Mouse (Mus musculus): ENCODE measurements at regions not wholly inside any gene's neighbourhood (a gene's known extent, or its start where the extent isn't known, plus 50 kb on each side); places are given as distances from the start of the nearest gene placed in this dataset.

GRCm38 (mm10) chr12:65513070-65513469 lies 287.8 kb downstream of the Wdr20rt start:
- no peak overlapping the region for H3K27ac ChIP-seq (replicated peaks in 1 of 2; ENCODE audit: control insufficient read depth in 1 of 2, insufficient read depth in 1 of 2, low read depth in 2 of 2, low read length in 2 of 2)
- no peaks in the 10 kb centered on the region for H3K9me3 ChIP-seq (ENCODE audit: control insufficient read depth, low read length)
- no peak overlapping the region for H3K4me2 ChIP-seq (ENCODE audit: low read length)
- no peaks in the 10 kb centered on the region for H3K36me3 ChIP-seq (ENCODE audit: control insufficient read depth, insufficient read depth, low read length)
- no peak for ATAC-seq (ENCODE audit: insufficient number of reproducible peaks, insufficient read depth, low FRiP score, low read depth)
- H3K4me3 ChIP-seq (ENCODE audit: control insufficient read depth in 1 of 2, insufficient read depth in 1 of 2, low read depth in 1 of 2, low read length in 2 of 2): no peak overlapping the region
- H3K4me1 ChIP-seq (ENCODE audit: control insufficient read depth in 2 of 2, insufficient read depth in 2 of 2, low read length in 2 of 2): no peaks in the 10 kb centered on the region
- H3K9ac ChIP-seq (ENCODE audit: low read length): no peak overlapping the region
- H3K27me3 ChIP-seq (ENCODE audit: control insufficient read depth, insufficient read depth, low read length): no peaks in the 10 kb centered on the region
- 81% methylated on average over 1 of the region's 1 CpGs for whole genome bisulfite sequencing

GRCm38 (mm10) chr12:65534142-65534690 lies 308.9 kb downstream of the Wdr20rt start:
- H3K4me1 ChIP-seq (ENCODE audit: control insufficient read depth in 2 of 2, insufficient read depth in 2 of 2, low read length in 2 of 2): no peaks in the 10 kb centered on the region
- no peak overlapping the region for H3K27ac ChIP-seq (replicated peaks in 1 of 2; ENCODE audit: control insufficient read depth in 1 of 2, insufficient read depth in 1 of 2, low read depth in 2 of 2, low read length in 2 of 2)
- H3K4me3 ChIP-seq (ENCODE audit: control insufficient read depth in 1 of 2, insufficient read depth in 1 of 2, low read depth in 1 of 2, low read length in 2 of 2): no peak overlapping the region
- H3K9me3 ChIP-seq (ENCODE audit: control insufficient read depth, low read length): no peaks in the 10 kb centered on the region
- H3K27me3 ChIP-seq (ENCODE audit: control insufficient read depth, insufficient read depth, low read length): no peaks in the 10 kb centered on the region
- no peak overlapping the region for H3K4me2 ChIP-seq (ENCODE audit: low read length)
- H3K9ac ChIP-seq (ENCODE audit: low read length): no peak overlapping the region
- H3K36me3 ChIP-seq (ENCODE audit: control insufficient read depth, insufficient read depth, low read length): no peaks in the 10 kb centered on the region
- 66% methylated on average over 3 of the region's 3 CpGs for WGBS
- ATAC-seq (ENCODE audit: insufficient number of reproducible peaks, insufficient read depth, low FRiP score, low read depth): no peak

DNA sequence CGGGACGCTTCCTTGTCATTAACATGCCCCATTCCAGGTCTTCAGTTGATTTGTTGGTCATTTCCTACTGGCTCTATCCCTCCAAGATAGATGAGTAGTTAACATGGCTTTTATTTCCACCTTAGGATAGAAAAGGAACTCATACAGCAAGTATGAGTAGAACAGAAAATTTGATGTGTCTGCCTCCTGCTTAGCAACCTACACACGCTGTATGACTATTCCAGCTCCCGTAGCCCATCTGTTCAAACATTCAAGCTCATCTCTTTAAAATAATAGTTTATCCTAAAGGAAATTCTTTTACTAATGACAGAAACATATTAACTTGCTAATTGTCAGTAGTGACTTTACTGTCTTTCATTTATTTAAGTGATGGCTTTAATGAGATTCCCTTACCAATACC lies 323.0 kb downstream of the Wdr20rt start:
- no peak overlapping the region for H3K9ac ChIP-seq (ENCODE audit: low read length)
- no peaks in the 10 kb centered on the region for H3K36me3 ChIP-seq (ENCODE audit: control insufficient read depth, insufficient read depth, low read length)
- ATAC-seq (ENCODE audit: insufficient number of reproducible peaks, insufficient read depth, low FRiP score, low read depth): no peak
- H3K9me3 ChIP-seq (ENCODE audit: control insufficient read depth, low read length): no peaks in the 10 kb centered on the region
- 86% methylated on average over 4 of the region's 4 CpGs for WGBS
- no peak overlapping the region for H3K4me2 ChIP-seq (ENCODE audit: low read length)
- no peak overlapping the region for H3K4me3 ChIP-seq (ENCODE audit: control insufficient read depth in 1 of 2, insufficient read depth in 1 of 2, low read depth in 1 of 2, low read length in 2 of 2)
- no peaks in the 10 kb centered on the region for H3K4me1 ChIP-seq (ENCODE audit: control insufficient read depth in 2 of 2, insufficient read depth in 2 of 2, low read length in 2 of 2)
- no peak overlapping the region for H3K27ac ChIP-seq (replicated peaks in 1 of 2; ENCODE audit: control insufficient read depth in 1 of 2, insufficient read depth in 1 of 2, low read depth in 2 of 2, low read length in 2 of 2)
- no peaks in the 10 kb centered on the region for H3K27me3 ChIP-seq (ENCODE audit: control insufficient read depth, insufficient read depth, low read length)

DNA sequence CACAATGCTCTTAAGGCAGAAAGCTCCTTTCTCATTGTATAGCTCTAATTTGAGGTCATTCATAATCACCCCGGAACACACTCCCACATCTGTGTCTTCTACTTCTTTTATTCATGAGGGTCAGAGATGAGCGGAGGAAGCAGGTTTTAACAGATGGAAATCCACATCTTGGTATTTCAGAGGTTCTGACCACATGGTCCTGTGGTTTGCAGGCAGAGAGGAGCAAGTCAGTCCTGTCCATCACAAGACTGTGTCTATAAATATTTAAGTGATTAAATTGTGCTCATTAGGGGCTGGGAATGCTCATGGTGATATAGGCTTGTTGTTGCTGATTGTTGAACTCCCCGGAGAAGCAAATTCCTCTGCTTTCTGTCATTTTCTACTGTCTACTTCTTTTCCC lies 326.9 kb downstream of the Wdr20rt start:
- no peak for ATAC-seq (ENCODE audit: insufficient number of reproducible peaks, insufficient read depth, low FRiP score, low read depth)
- Histone ChIP-seq H3K4me2 (ENCODE audit: low read length) (no peak overlapping the region), H3K4me1 (ENCODE audit: control insufficient read depth in 2 of 2, insufficient read depth in 2 of 2, low read length in 2 of 2) (no peaks in the 10 kb centered on the region), H3K27ac (replicated peaks in 1 of 2; ENCODE audit: control insufficient read depth in 1 of 2, insufficient read depth in 1 of 2, low read depth in 2 of 2, low read length in 2 of 2) (no peak overlapping the region), H3K9ac (ENCODE audit: low read length) (no peak overlapping the region), H3K27me3 (ENCODE audit: control insufficient read depth, insufficient read depth, low read length) (no peaks in the 10 kb centered on the region), H3K36me3 (ENCODE audit: control insufficient read depth, insufficient read depth, low read length) (no peaks in the 10 kb centered on the region), H3K9me3 (ENCODE audit: control insufficient read depth, low read length) (no peaks in the 10 kb centered on the region), H3K4me3 (ENCODE audit: control insufficient read depth in 1 of 2, insufficient read depth in 1 of 2, low read depth in 1 of 2, low read length in 2 of 2) (no peak overlapping the region)
- WGBS: 76% methylated on average over 3 of the region's 3 CpGs

- H3K9me3 ChIP-seq (ENCODE audit: control insufficient read depth, low read length): no peaks in the 10 kb centered on the region
- no peak overlapping the region for H3K4me2 ChIP-seq (ENCODE audit: low read length)
- no peaks in the 10 kb centered on the region for H3K36me3 ChIP-seq (ENCODE audit: control insufficient read depth, insufficient read depth, low read length)
- H3K27me3 ChIP-seq (ENCODE audit: control insufficient read depth, insufficient read depth, low read length): no peaks in the 10 kb centered on the region
- no peak overlapping the region for H3K9ac ChIP-seq (ENCODE audit: low read length)
- peaks cover 2 to 6% of the 10 kb centered on the region in 2 experiments; a peak in 1 of 4 replicates for H3K4me1 ChIP-seq (ENCODE audit: control insufficient read depth in 2 of 2, insufficient read depth in 2 of 2, low read length in 2 of 2)
- ATAC-seq (ENCODE audit: insufficient number of reproducible peaks, insufficient read depth, low FRiP score, low read depth): no peak
- no peak overlapping the region for H3K4me3 ChIP-seq (ENCODE audit: control insufficient read depth in 1 of 2, insufficient read depth in 1 of 2, low read depth in 1 of 2, low read length in 2 of 2)
- 56% methylated on average over 6 of the region's 6 CpGs for WGBS
- no peak overlapping the region for H3K27ac ChIP-seq (replicated peaks in 1 of 2; ENCODE audit: control insufficient read depth in 1 of 2, insufficient read depth in 1 of 2, low read depth in 2 of 2, low read length in 2 of 2)
Measured at GRCm38 (mm10) chr12:65559036-65559435, 333.7 kb downstream of the Wdr20rt start.

- Histone ChIP-seq H3K36me3 (ENCODE audit: control insufficient read depth, insufficient read depth, low read length) (no peaks in the 10 kb centered on the region), H3K9me3 (ENCODE audit: control insufficient read depth, low read length) (no peaks in the 10 kb centered on the region), H3K4me3 (ENCODE audit: control insufficient read depth in 1 of 2, insufficient read depth in 1 of 2, low read depth in 1 of 2, low read length in 2 of 2) (no peak overlapping the region), H3K9ac (ENCODE audit: low read length) (no peak overlapping the region), H3K4me1 (ENCODE audit: control insufficient read depth in 2 of 2, insufficient read depth in 2 of 2, low read length in 2 of 2) (peaks cover 2 to 6% of the 10 kb centered on the region in 2 experiments; a peak in 1 of 4 replicates), H3K27ac (replicated peaks in 1 of 2; ENCODE audit: control insufficient read depth in 1 of 2, insufficient read depth in 1 of 2, low read depth in 2 of 2, low read length in 2 of 2) (no peak overlapping the region), H3K4me2 (ENCODE audit: low read length) (no peak overlapping the region), H3K27me3 (ENCODE audit: control insufficient read depth, insufficient read depth, low read length) (no peaks in the 10 kb centered on the region)
- WGBS: 49% methylated on average over 3 of the region's 3 CpGs
- no peak for ATAC-seq (ENCODE audit: insufficient number of reproducible peaks, insufficient read depth, low FRiP score, low read depth)
Measured at GRCm38 (mm10) chr12:65559809-65560208, 334.5 kb downstream of the Wdr20rt start.

DNA sequence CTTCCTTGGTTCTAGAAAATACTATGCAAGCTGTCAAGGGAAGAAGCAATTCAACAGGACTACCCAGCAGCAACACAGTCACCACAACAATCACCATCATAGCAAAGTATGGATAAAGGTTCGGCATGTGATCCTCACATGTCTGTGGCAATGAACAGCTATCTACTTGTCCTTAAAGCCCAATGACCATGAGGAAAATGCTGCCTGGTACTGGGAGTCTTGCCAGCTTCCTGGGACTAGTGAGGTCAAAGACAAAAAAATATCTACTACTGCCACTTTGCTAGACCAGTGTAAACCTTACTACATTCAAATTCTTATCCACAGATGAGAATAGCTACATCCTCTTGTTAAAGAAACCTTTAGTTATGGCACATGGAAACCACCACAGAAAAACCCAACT lies 346.3 kb downstream of the Wdr20rt start:
- Histone ChIP-seq H3K4me1 (ENCODE audit: control insufficient read depth in 2 of 2, insufficient read depth in 2 of 2, low read length in 2 of 2) (no peaks in the 10 kb centered on the region), H3K27me3 (ENCODE audit: control insufficient read depth, insufficient read depth, low read length) (no peaks in the 10 kb centered on the region), H3K9me3 (ENCODE audit: control insufficient read depth, low read length) (no peaks in the 10 kb centered on the region), H3K4me3 (ENCODE audit: control insufficient read depth in 1 of 2, insufficient read depth in 1 of 2, low read depth in 1 of 2, low read length in 2 of 2) (no peak overlapping the region), H3K27ac (replicated peaks in 1 of 2; ENCODE audit: control insufficient read depth in 1 of 2, insufficient read depth in 1 of 2, low read depth in 2 of 2, low read length in 2 of 2) (no peak overlapping the region), H3K9ac (ENCODE audit: low read length) (no peak overlapping the region), H3K36me3 (ENCODE audit: control insufficient read depth, insufficient read depth, low read length) (no peaks in the 10 kb centered on the region), H3K4me2 (ENCODE audit: low read length) (no peak overlapping the region)
- WGBS: 73% methylated on average over 1 of the region's 1 CpGs
- no peak for ATAC-seq (ENCODE audit: insufficient number of reproducible peaks, insufficient read depth, low FRiP score, low read depth)

DNA sequence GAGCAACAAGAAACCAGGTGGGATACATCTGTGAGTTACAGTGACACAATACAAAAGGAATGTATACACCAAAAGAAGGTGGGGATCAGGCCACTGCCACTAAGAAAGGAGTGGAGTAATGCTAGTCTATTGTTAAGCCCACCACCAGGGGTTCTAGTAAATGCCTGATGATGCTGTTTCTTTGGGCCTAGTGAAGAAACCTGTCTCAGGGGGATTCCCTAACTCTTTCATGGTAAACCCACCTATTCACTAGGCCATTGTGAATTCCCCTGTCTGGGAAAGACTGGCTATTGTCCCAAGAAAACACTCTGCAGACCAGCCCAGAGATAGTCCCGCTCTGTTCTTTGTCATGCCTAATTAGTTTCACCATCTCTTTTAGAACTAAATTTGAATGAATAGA lies 368.2 kb downstream of the Wdr20rt start:
- H3K27ac ChIP-seq (replicated peaks in 1 of 2; ENCODE audit: control insufficient read depth in 1 of 2, insufficient read depth in 1 of 2, low read depth in 2 of 2, low read length in 2 of 2): no peak overlapping the region
- no peak for ATAC-seq (ENCODE audit: insufficient number of reproducible peaks, insufficient read depth, low FRiP score, low read depth)
- H3K4me1 ChIP-seq (ENCODE audit: control insufficient read depth in 2 of 2, insufficient read depth in 2 of 2, low read length in 2 of 2): no peaks in the 10 kb centered on the region
- no peaks in the 10 kb centered on the region for H3K9me3 ChIP-seq (ENCODE audit: control insufficient read depth, low read length)
- no peaks in the 10 kb centered on the region for H3K36me3 ChIP-seq (ENCODE audit: control insufficient read depth, insufficient read depth, low read length)
- no peak overlapping the region for H3K4me2 ChIP-seq (ENCODE audit: low read length)
- no peak overlapping the region for H3K4me3 ChIP-seq (ENCODE audit: control insufficient read depth in 1 of 2, insufficient read depth in 1 of 2, low read depth in 1 of 2, low read length in 2 of 2)
- H3K27me3 ChIP-seq (ENCODE audit: control insufficient read depth, insufficient read depth, low read length): no peaks in the 10 kb centered on the region
- H3K9ac ChIP-seq (ENCODE audit: low read length): no peak overlapping the region
- 79% methylated on average over 1 of the region's 1 CpGs for WGBS
